Mouse (Mus musculus) lung, postnatal 0 days (tissue): ENCODE measurements around the gene Kcnn4. TPM values are rescaled to one million over a fixed set of nuclear protein-coding genes. Genes with fewer than 3 reads are reported as not detected.

Experiments
- ATAC-seq: fragments of 200-750 bp; cut with Nextera tagmentation; 2 replicates; pipeline ENCODE4 v1.8.0; 2017; ENCODE audit warnings: moderate library complexity
- DNase-seq: peaks from one replicate; pipeline ENCODE4 v3.0.0-alpha.2; 2016; ENCODE audit warnings: low spot score
- H3K27ac ChIP-seq: fragments of 300-500 bp; sonication (generic); 2 replicates; pipeline ENCODE4 v1.5.1; 2014; ENCODE audit warnings: antibody characterized with exemption, mild to moderate bottlenecking, low read length, mixed read lengths
- H3K27me3 ChIP-seq: fragments of 300-500 bp; sonication (generic); replicated peaks from 2 replicates; pipeline ENCODE4 v1.6.1; 2014; ENCODE audit warnings: low read length, mixed read lengths; ENCODE audit not compliant: insufficient read depth
- H3K36me3 ChIP-seq: fragments of 300-500 bp; sonication (generic); 2 replicates; pipeline ENCODE4 v1.6.1; 2014; ENCODE audit warnings: low read length, mixed read lengths; ENCODE audit not compliant: insufficient read depth
- H3K4me1 ChIP-seq: fragments of 300-500 bp; sonication (generic); 2 replicates; pipeline ENCODE4 v1.6.1; 2014; ENCODE audit warnings: antibody characterized with exemption, low read depth, low read length, mixed read lengths; ENCODE audit not compliant: insufficient read depth
- H3K4me2 ChIP-seq: fragments of 300-500 bp; sonication (generic); replicated peaks from 2 replicates; pipeline ENCODE4 v1.6.1; 2014; ENCODE audit warnings: low read depth, mild to moderate bottlenecking, low read length, moderate library complexity, mixed read lengths
- H3K4me3 ChIP-seq: fragments of 300-500 bp; sonication (generic); 2 replicates; pipeline ENCODE4 v1.5.1; 2014; ENCODE audit warnings: low read depth, low read length
- H3K9ac ChIP-seq: fragments of 300-500 bp; sonication (generic); replicated peaks from 2 replicates; pipeline ENCODE4 v1.6.1; 2014; ENCODE audit warnings: low read depth, mild to moderate bottlenecking
- H3K9me3 ChIP-seq: fragments of 300-500 bp; sonication (generic); 2 replicates; pipeline ENCODE4 v1.6.1; 2016; ENCODE audit warnings: low read length, mixed read lengths
- CTCF ChIP-seq: IDR thresholded peaks from 2 replicates; pipeline ENCODE4 v1.5.1; 2016; ENCODE audit warnings: antibody characterized with exemption, mild to moderate bottlenecking
- EP300 ChIP-seq: IDR thresholded peaks from 2 replicates; pipeline ENCODE4 v1.6.1; 2016; ENCODE audit warnings: antibody characterized with exemption, mild to moderate bottlenecking, control low read depth
- WGBS: fragments of 180-500 bp; shearing (Covaris S2); extraction: QIAGEN DNeasy Blood & Tissue Kit; methylation state at CpG from one replicate; pipeline ENCODE4 v1.1.7; 2014; 5-methylcytosine and 5-hydroxymethylcytosine counted together
- polyA plus RNA-seq: library from polyadenylated mRNA; unstranded; fragments of >200 nt; fragmentation: Nextera tagmentation; extraction: Ambion mirVana; gene quantifications from 2 replicates; pipeline ENCODE4 v1.2.1, GENCODE M21; 2015

The Kcnn4 gene
- polyA plus RNA-seq, 1 experiment from 2014 or later: 2.6 TPM

GRCm38 (mm10) chr7:24402851-24403250 lies 32.8 kb downstream of the Kcnn4 start:
- 96% methylated on average over 9 of the region's 9 CpGs for WGBS
- Histone ChIP-seq H3K36me3 (no peaks in the 10 kb centered on the region), H3K9ac (no peak overlapping the region), H3K9me3 (no peaks in the 10 kb centered on the region), H3K4me1 (no peaks in the 10 kb centered on the region), H3K4me2 (no peak overlapping the region), H3K4me3 (no peak overlapping the region), H3K27ac (no peak overlapping the region), H3K27me3 (no peaks in the 10 kb centered on the region)
- TF ChIP-seq CTCF: peak; percentile 50
- no peak for TF ChIP-seq EP300
- no peak for DNase-seq
- ATAC-seq: no peak

DNA sequence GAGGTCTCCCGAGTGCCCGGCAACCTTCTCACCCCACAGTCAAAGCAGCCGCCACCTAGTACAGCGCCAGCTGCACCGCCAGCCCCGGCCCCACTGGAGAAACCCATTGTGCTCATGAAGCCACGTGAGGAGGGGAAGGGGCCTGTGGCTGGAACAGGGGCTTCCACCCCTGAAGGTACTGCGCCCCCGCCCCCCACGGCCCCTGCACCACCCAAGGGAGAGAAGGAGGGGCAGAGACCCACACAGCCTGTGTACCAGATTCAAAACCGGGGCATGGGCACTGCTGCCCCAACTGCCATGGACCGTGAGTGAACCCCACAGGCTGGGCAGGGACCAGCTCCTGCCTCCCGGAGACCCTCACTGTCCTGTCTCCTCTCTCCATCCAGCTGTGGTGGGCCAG lies 35.6 kb downstream of the Kcnn4 start:
- H3K4me3 ChIP-seq: no peak overlapping the region
- ATAC-seq (no peak), DNase-seq (no peak)
- WGBS: 91% methylated on average over 10 of the region's 13 CpGs
- no peak overlapping the region for H3K27ac ChIP-seq
- H3K4me2 ChIP-seq: no peak overlapping the region
- no peak overlapping the region for H3K9ac ChIP-seq
- H3K4me1 ChIP-seq: no peaks in the 10 kb centered on the region
- H3K27me3 ChIP-seq: no peaks in the 10 kb centered on the region
- H3K36me3 ChIP-seq: no peaks in the 10 kb centered on the region
- H3K9me3 ChIP-seq: no peaks in the 10 kb centered on the region
- TF ChIP-seq EP300: no peak

- no peaks in the 10 kb centered on the region for H3K36me3 ChIP-seq
- ATAC-seq: peak; percentile 52
- peak; percentile 91 for DNase-seq
- H3K27ac ChIP-seq: no peak overlapping the region
- H3K4me2 ChIP-seq: no peak overlapping the region
- TF ChIP-seq EP300: no peak
- peak; percentile 81 for TF ChIP-seq CTCF
- no peaks in the 10 kb centered on the region for H3K4me1 ChIP-seq
- 40% methylated on average over 5 of the region's 5 CpGs for WGBS
- no peaks in the 10 kb centered on the region for H3K9me3 ChIP-seq
- H3K9ac ChIP-seq: no peak overlapping the region
- H3K4me3 ChIP-seq: no peak overlapping the region
- no peaks in the 10 kb centered on the region for H3K27me3 ChIP-seq
Measured at GRCm38 (mm10) chr7:24406528-24407344, 36.7 kb downstream of the Kcnn4 start.

DNA sequence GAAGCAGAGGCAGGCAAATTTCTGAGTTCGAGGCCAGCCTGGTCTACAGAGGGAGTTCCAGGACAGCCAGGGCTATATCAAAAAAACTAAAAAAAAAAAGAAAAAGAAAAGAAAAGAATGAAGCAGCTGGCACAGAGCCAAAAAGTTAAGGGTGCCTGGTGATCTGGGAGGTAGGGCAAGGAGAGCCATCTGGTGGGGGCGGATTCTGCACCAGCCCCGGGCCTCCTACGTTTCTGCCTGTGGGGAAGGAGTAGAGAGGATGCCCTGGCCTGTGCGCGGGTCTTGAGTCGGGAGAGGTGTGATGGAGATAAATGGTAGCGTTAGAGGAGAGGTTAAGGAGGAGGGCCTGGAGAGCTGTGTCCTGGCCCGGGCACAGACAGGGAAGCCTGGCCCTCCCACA lies 38.1 kb downstream of the Kcnn4 start:
- H3K4me1 ChIP-seq: no peaks in the 10 kb centered on the region
- 74% methylated on average over 9 of the region's 9 CpGs for WGBS
- H3K36me3 ChIP-seq: no peaks in the 10 kb centered on the region
- H3K9ac ChIP-seq: no peak overlapping the region
- TF ChIP-seq EP300 (no peak), CTCF (no peak)
- no peak for DNase-seq
- no peaks in the 10 kb centered on the region for H3K27me3 ChIP-seq
- H3K4me3 ChIP-seq: no peak overlapping the region
- no peak overlapping the region for H3K4me2 ChIP-seq
- no peak overlapping the region for H3K27ac ChIP-seq
- H3K9me3 ChIP-seq: no peaks in the 10 kb centered on the region
- no peak for ATAC-seq

DNA sequence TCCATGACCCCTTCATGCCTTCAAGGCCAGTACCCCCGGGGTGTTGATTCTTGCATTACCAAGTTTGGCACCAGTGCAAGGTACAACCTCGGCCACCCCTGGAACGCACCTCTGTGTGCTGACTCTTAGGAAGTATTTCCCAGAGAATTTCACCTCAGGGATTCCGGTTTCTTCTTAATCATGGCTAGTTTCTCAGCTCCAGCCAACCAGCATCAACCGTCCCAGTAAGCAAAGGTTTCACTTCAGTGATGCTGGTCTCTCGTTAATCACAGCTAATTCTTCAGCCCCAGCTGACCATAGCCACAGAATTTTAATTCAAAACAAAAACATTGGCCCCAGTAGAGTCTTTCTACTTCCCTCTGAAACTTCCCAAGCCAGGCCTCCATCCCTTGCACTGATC lies 40.1 kb downstream of the Kcnn4 start:
- ATAC-seq: no peak
- no peak overlapping the region for H3K27ac ChIP-seq
- 90% methylated on average over 6 of the region's 6 CpGs for WGBS
- no peak overlapping the region for H3K9ac ChIP-seq
- H3K9me3 ChIP-seq: no peaks in the 10 kb centered on the region
- H3K4me2 ChIP-seq: no peak overlapping the region
- H3K4me1 ChIP-seq: no peaks in the 10 kb centered on the region
- no peak for DNase-seq
- H3K27me3 ChIP-seq: no peaks in the 10 kb centered on the region
- H3K4me3 ChIP-seq: no peak overlapping the region
- H3K36me3 ChIP-seq: no peaks in the 10 kb centered on the region
- TF ChIP-seq EP300 (no peak), CTCF (no peak)

GRCm38 (mm10) chr7:24410831-24411230 lies 40.8 kb downstream of the Kcnn4 start:
- no peaks in the 10 kb centered on the region for H3K9me3 ChIP-seq
- no peak overlapping the region for H3K9ac ChIP-seq
- DNase-seq: no peak
- H3K27ac ChIP-seq: no peak overlapping the region
- H3K4me1 ChIP-seq: no peaks in the 10 kb centered on the region
- WGBS: 72% methylated on average over 3 of the region's 3 CpGs
- no peak for TF ChIP-seq EP300
- TF ChIP-seq CTCF: no peak
- no peak overlapping the region for H3K4me2 ChIP-seq
- H3K4me3 ChIP-seq: no peak overlapping the region
- H3K36me3 ChIP-seq: no peaks in the 10 kb centered on the region
- ATAC-seq: no peak
- H3K27me3 ChIP-seq: no peaks in the 10 kb centered on the region
